ENCODE assay signal across 8 mouse cellular contexts in genomic region chr2:16355611-16356105, GRCm38 (mm10). TPM values are rescaled to one million over a fixed set of nuclear protein-coding genes. Genes with fewer than 3 reads are reported as not detected.
A peak's percentile ranks its signal among the peaks of the same experiment; 100 is the strongest.
DNase-seq lines count a peak whose midpoint lies in the region; ATAC-seq and TF ChIP-seq lines count a peak whose summit lies in the region.

No protein-coding gene starts in this region.

- no peaks in the 10 kb centered on the region for H3K4me1 ChIP-seq in heart, adult 2 months (ENCODE audit: control insufficient read depth, insufficient read depth, low read length)
- H3K4me1 ChIP-seq in bone marrow macrophage, adult 2 months (ENCODE audit: control insufficient read depth, insufficient read depth, low read length): peaks cover 2% of the 10 kb centered on the region; the same call in 1 of the 2 replicates
- peaks cover 19% of the 10 kb centered on the region for H3K4me1 ChIP-seq in limb, embryonic 12.5 days (replicated peaks)
- H3K4me1 ChIP-seq in midbrain, embryonic 16.5 days (ENCODE audit: control insufficient read depth, insufficient read depth, low read length): peaks cover 10% of the 10 kb centered on the region

- no peak for TF ChIP-seq CTCF in heart, adult 2 months (IDR thresholded peaks at IDR 0.05)
- no peak for TF ChIP-seq CTCF in bone marrow macrophage, adult 2 months (IDR thresholded peaks at IDR 0.05; ENCODE audit: low read depth, low read length)

- H3K27me3 ChIP-seq in heart, adult 2 months (ENCODE audit: control insufficient read depth, insufficient read depth, low read length): no peaks in the 10 kb centered on the region
- no peaks in the 10 kb centered on the region for H3K27me3 ChIP-seq in limb, embryonic 12.5 days
- H3K27me3 ChIP-seq in midbrain, embryonic 16.5 days (ENCODE audit: control insufficient read depth, insufficient read depth, low read depth, low read length): no peaks in the 10 kb centered on the region

- no peak for TF ChIP-seq POLR2A in heart, adult 2 months (IDR thresholded peaks at IDR 0.05; ENCODE audit: insufficient read depth, low read depth, low read length)
- TF ChIP-seq POLR2A in bone marrow macrophage, adult 2 months (IDR thresholded peaks at IDR 0.05; ENCODE audit: borderline replicate concordance, low read depth, low read length): no peak

- no peaks in the 10 kb centered on the region for H3K9me3 ChIP-seq in limb, embryonic 12.5 days
- no peaks in the 10 kb centered on the region for H3K9me3 ChIP-seq in midbrain, embryonic 16.5 days (replicated peaks; ENCODE audit: control insufficient read depth, low read length, poor library complexity, severe bottlenecking)

- H3K27ac ChIP-seq in heart, adult 2 months: no peak overlapping the region; the same call in 1 of the 2 replicates
- no peak overlapping the region for H3K27ac ChIP-seq in bone marrow macrophage, adult 2 months (ENCODE audit: insufficient read depth, low read depth, low read length)
- peak overlapping the region; percentile 82 for H3K27ac ChIP-seq in limb, embryonic 12.5 days
- peak overlapping the region; percentile 86 for H3K27ac ChIP-seq in midbrain, embryonic 16.5 days (ENCODE audit: low read length)

- peak overlapping the region; percentile 78 for H3K4me2 ChIP-seq in limb, embryonic 12.5 days
- H3K4me2 ChIP-seq in midbrain, embryonic 16.5 days (ENCODE audit: low read length): peak overlapping the region; percentile 94

- no peaks in the 10 kb centered on the region for H3K79me2 ChIP-seq in heart, adult 2 months (replicated peaks; ENCODE audit: control insufficient read depth, insufficient read depth, low read length)

- no peak for TF ChIP-seq EP300 in heart, adult 2 months (IDR thresholded peaks at IDR 0.05; ENCODE audit: insufficient read depth, low read depth, low read length)

- intact Hi-C loops in heart, adult 2 months (cut with DNase I): loop anchor here (2.0 to 10.0 kb wide), 6 partner anchors 92 to 972 kb away; no protein-coding TSS in a partner anchor
- intact Hi-C loops in heart, postnatal 10 days (cut with DNase I): loop anchor here (5.0 to 10.0 kb wide), 2 partner anchors 379 to 972 kb away; no protein-coding TSS in a partner anchor

- peak overlapping the region; percentile 34; the same call in 1 of the 2 replicates for H3K9ac ChIP-seq in heart, adult 2 months (ENCODE audit: low read depth, low read length)
- peak overlapping the region; percentile 77 for H3K9ac ChIP-seq in limb, embryonic 12.5 days (replicated peaks)
- peak overlapping the region; percentile 76 for H3K9ac ChIP-seq in midbrain, embryonic 16.5 days (ENCODE audit: low read depth, low read length)

- DNase-seq in heart, adult 2 months: no peak
- no peak for DNase-seq in heart, postnatal 10 days
- peak; percentile 7 for DNase-seq in CD4-positive helper T cell, adult 2 months (ENCODE audit: low read depth, low spot score)
- DNase-seq in forelimb bud, embryonic 11.5 days (ENCODE audit: low read depth, low spot score): peak; percentile 89
- DNase-seq in thymus, postnatal 25 days: peak; percentile 82

- H3K36me3 ChIP-seq in heart, adult 2 months (ENCODE audit: control insufficient read depth, insufficient read depth, low read length): no peaks in the 10 kb centered on the region; the same call in 1 of the 2 replicates
- no peaks in the 10 kb centered on the region for H3K36me3 ChIP-seq in limb, embryonic 12.5 days
- H3K36me3 ChIP-seq in midbrain, embryonic 16.5 days (ENCODE audit: control insufficient read depth, insufficient read depth, low read length): no peaks in the 10 kb centered on the region

- WGBS in heart, adult 2 months: 2% methylated on average over 22 of the region's 22 CpGs
- WGBS in limb, embryonic 12.5 days: 0% methylated on average over 22 of the region's 22 CpGs
- 0% methylated on average over 21 of the region's 22 CpGs for WGBS in midbrain, embryonic 16.5 days

- H3K4me3 ChIP-seq in heart, adult 2 months: peak overlapping the region; percentile 69
- peak overlapping the region; percentile 86 for H3K4me3 ChIP-seq in bone marrow macrophage, adult 2 months (ENCODE audit: insufficient read depth, low read length)
- peak overlapping the region; percentile 59 for H3K4me3 ChIP-seq in limb, embryonic 12.5 days (replicated peaks)
- peak overlapping the region; percentile 49 for H3K4me3 ChIP-seq in midbrain, embryonic 16.5 days (ENCODE audit: low read depth, low read length)

- peak; percentile 94 for ATAC-seq in limb, embryonic 12.5 days (ENCODE audit: insufficient number of reproducible peaks, insufficient read depth, low FRiP score, low TSS enrichment, low read depth)
- peak; percentile 94 for ATAC-seq in midbrain, embryonic 16.5 days

RNA-seq across cellular contexts. Expression of gene Plxdc2, which starts 0.4 kb away (rescaled TPM):
- 10 to 100 TPM; 17.2 to 21.8 TPM for total RNA-seq in heart, adult 2 months (2021)
- 7.0 and 12.0 TPM in 2 replicates for polyA plus RNA-seq in heart, adult 2 months (2012; rRNA removed)
- total RNA-seq in heart, postnatal 10 days (2021): 10 to 100 TPM; 23.9 to 27.8 TPM
- polyA plus RNA-seq in bone marrow macrophage, adult 2 months (2012; ENCODE audit: insufficient read depth, insufficient read length, missing spikeins): 90.4 and 102 TPM in 2 replicates
- 23.1 and 27.9 TPM in 2 replicates for polyA plus RNA-seq in limb, embryonic 12.5 days (2016; fragmentation: Nextera tagmentation; extraction: Ambion mirVana)
- polyA plus RNA-seq in midbrain, embryonic 16.5 days (2015; fragmentation: Nextera tagmentation; extraction: Ambion mirVana): 20.3 and 23.5 TPM in 2 replicates

Comparison
In these comparisons a context has a peak if more than half of its experiments do, and no peak if none do; other contexts are left out.
1. DNase-seq: peak in CD4-positive helper T cell, adult 2 months (single experiment), forelimb bud, embryonic 11.5 days (single experiment) and thymus, postnatal 25 days (single experiment); none in heart, adult 2 months (0 of 2) and heart, postnatal 10 days (0 of 2).
2. H3K27ac ChIP-seq: peak in limb, embryonic 12.5 days (single experiment) and midbrain, embryonic 16.5 days (single experiment); none in heart, adult 2 months (single experiment) and bone marrow macrophage, adult 2 months (single experiment).
3. Peak in every context shown above with its lines, with median percentiles within 50 percentile points of each other: H3K4me3 ChIP-seq and H3K9ac ChIP-seq.